Mouse (Mus musculus): ENCODE measurements around the gene Insrr. TPM values are rescaled to one million over a fixed set of nuclear protein-coding genes. Genes with fewer than 3 reads are reported as not detected.
"Not testable (repeated sequence)": the region's sequence is repeated elsewhere in the genome, so short reads cannot be mapped to it uniquely, and the experiment has no call there.

Insrr gene
- polyA plus RNA-seq, 1 experiment from 2014 or later: 0.09 TPM

GRCm38 (mm10) chr3:87838622-87839021 lies 41.9 kb downstream of the Insrr start:
- Histone ChIP-seq H3K4me2 (no peak overlapping the region), H3K36me3 (no peaks in the 10 kb centered on the region), H3K4me1 (no peaks in the 10 kb centered on the region), H3K9ac (no peak overlapping the region), H3K4me3 (no peak overlapping the region), H3K27ac (no peak overlapping the region), H3K27me3 (no peaks in the 10 kb centered on the region; the same call in 1 of the 2 replicates), H3K9me3 (no peaks in the 10 kb centered on the region)
- ATAC-seq (ENCODE audit: borderline replicate concordance, extremely low read depth, low FRiP score, low TSS enrichment): no peak
- 0% methylated on average over 4 of the region's 4 CpGs for WGBS

- H3K36me3 ChIP-seq: no peaks in the 10 kb centered on the region
- no peak overlapping the region for H3K9ac ChIP-seq
- no peak overlapping the region for H3K27ac ChIP-seq
- no peak overlapping the region for H3K4me3 ChIP-seq
- no peak for ATAC-seq (ENCODE audit: borderline replicate concordance, extremely low read depth, low FRiP score, low TSS enrichment)
- H3K4me2 ChIP-seq: no peak overlapping the region
- H3K4me1 ChIP-seq: no peaks in the 10 kb centered on the region
- no peaks in the 10 kb centered on the region for H3K9me3 ChIP-seq
- H3K27me3 ChIP-seq: no peaks in the 10 kb centered on the region; the same call in 1 of the 2 replicates
These were observed 44.1 kb downstream of the Insrr start for GRCm38 (mm10) chr3:87840858-87841257.

- no peak overlapping the region for H3K4me3 ChIP-seq
- H3K27me3 ChIP-seq: no peaks in the 10 kb centered on the region
- no peak overlapping the region for H3K27ac ChIP-seq
- H3K4me1 ChIP-seq: no peaks in the 10 kb centered on the region
- WGBS: 68% methylated on average over 4 of the region's 4 CpGs
- H3K36me3 ChIP-seq: no peaks in the 10 kb centered on the region
- H3K9ac ChIP-seq: no peak overlapping the region
- H3K4me2 ChIP-seq: no peak overlapping the region
- ATAC-seq (ENCODE audit: borderline replicate concordance, extremely low read depth, low FRiP score, low TSS enrichment): no peak
- H3K9me3 ChIP-seq: no peaks in the 10 kb centered on the region
These were observed 48.2 kb downstream of the Insrr start for GRCm38 (mm10) chr3:87844981-87845380.

GRCm38 (mm10) chr3:87846186-87846585 lies 49.4 kb downstream of the Insrr start:
- Histone ChIP-seq H3K27ac (no peak overlapping the region), H3K4me1 (no peaks in the 10 kb centered on the region), H3K9me3 (no peaks in the 10 kb centered on the region), H3K4me2 (no peak overlapping the region), H3K36me3 (no peaks in the 10 kb centered on the region), H3K4me3 (no peak overlapping the region), H3K27me3 (no peaks in the 10 kb centered on the region), H3K9ac (no peak overlapping the region)
- WGBS: 62% methylated on average over 4 of the region's 4 CpGs
- no peak for ATAC-seq (ENCODE audit: borderline replicate concordance, extremely low read depth, low FRiP score, low TSS enrichment)

GRCm38 (mm10) chr3:87846650-87847110 lies 49.9 kb downstream of the Insrr start, which contains the start of gene Sh2d2a:
Gene Sh2d2a (plus strand): TSS chr3:87846755.
- no peaks in the 10 kb centered on the region for H3K27me3 ChIP-seq
- H3K9ac ChIP-seq: no peak within 1 kb of the TSS
- no peak within 1 kb of the TSS for H3K4me2 ChIP-seq
- no peaks in the 10 kb centered on the region for H3K4me1 ChIP-seq
- no peaks in the 10 kb centered on the region for H3K36me3 ChIP-seq
- no peak within 1 kb of the TSS for H3K4me3 ChIP-seq
- 62% methylated on average over 7 of the region's 7 CpGs for WGBS
- H3K27ac ChIP-seq: no peak within 1 kb of the TSS
- ATAC-seq (ENCODE audit: borderline replicate concordance, extremely low read depth, low FRiP score, low TSS enrichment): no peak
- H3K9me3 ChIP-seq: no peaks in the 10 kb centered on the region

- H3K9ac ChIP-seq: no peak overlapping the region
- ATAC-seq (ENCODE audit: borderline replicate concordance, extremely low read depth, low FRiP score, low TSS enrichment): no peak
- WGBS: 53% methylated on average over 5 of the region's 5 CpGs
- no peaks in the 10 kb centered on the region for H3K27me3 ChIP-seq
- H3K36me3 ChIP-seq: no peaks in the 10 kb centered on the region
- H3K27ac ChIP-seq: no peak overlapping the region
- no peak overlapping the region for H3K4me2 ChIP-seq
- no peaks in the 10 kb centered on the region for H3K9me3 ChIP-seq
- no peaks in the 10 kb centered on the region for H3K4me1 ChIP-seq
- no peak overlapping the region for H3K4me3 ChIP-seq
These were observed 50.9 kb downstream of the Insrr start for GRCm38 (mm10) chr3:87847680-87848079.

- Histone ChIP-seq H3K4me3 (no peak overlapping the region), H3K36me3 (no peaks in the 10 kb centered on the region), H3K4me2 (no peak overlapping the region), H3K9me3 (no peaks in the 10 kb centered on the region), H3K27me3 (no peaks in the 10 kb centered on the region), H3K9ac (no peak overlapping the region), H3K27ac (no peak overlapping the region), H3K4me1 (no peaks in the 10 kb centered on the region)
- ATAC-seq (ENCODE audit: borderline replicate concordance, extremely low read depth, low FRiP score, low TSS enrichment): no peak
- WGBS: 72% methylated on average over 14 of the region's 14 CpGs
These were observed 52.4 kb downstream of the Insrr start for GRCm38 (mm10) chr3:87849117-87849516.

GRCm38 (mm10) chr3:87854795-87855568 lies 58.2 kb downstream of the Insrr start:
- peak; percentile 7; the same call in 1 of the 2 replicates for ATAC-seq (ENCODE audit: borderline replicate concordance, extremely low read depth, low FRiP score, low TSS enrichment)
- Histone ChIP-seq H3K9ac (no peak overlapping the region), H3K9me3 (no peaks in the 10 kb centered on the region), H3K27me3 (no peaks in the 10 kb centered on the region), H3K36me3 (peaks cover 34% of the 10 kb centered on the region), H3K4me1 (peaks cover 14% of the 10 kb centered on the region), H3K4me2 (no peak overlapping the region), H3K4me3 (no peak overlapping the region), H3K27ac (no peak overlapping the region)
- WGBS: 33% methylated on average over 7 of the region's 7 CpGs

- ATAC-seq (ENCODE audit: borderline replicate concordance, extremely low read depth, low FRiP score, low TSS enrichment): no peak
- Histone ChIP-seq H3K9ac (no peak overlapping the region), H3K27ac (no peak overlapping the region), H3K9me3 (no peaks in the 10 kb centered on the region), H3K4me3 (no peak overlapping the region), H3K27me3 (no peaks in the 10 kb centered on the region), H3K4me1 (peaks cover 14% of the 10 kb centered on the region), H3K36me3 (peaks cover 41% of the 10 kb centered on the region), H3K4me2 (no peak overlapping the region)
- WGBS: 62% methylated on average over 8 of the region's 8 CpGs
These were observed 59.2 kb downstream of the Insrr start for GRCm38 (mm10) chr3:87855936-87856335.

GRCm38 (mm10) chr3:87857666-87858065 lies 60.9 kb downstream of the Insrr start:
- Histone ChIP-seq H3K9me3 (no peaks in the 10 kb centered on the region), H3K27me3 (no peaks in the 10 kb centered on the region), H3K27ac (no peak overlapping the region), H3K9ac (no peak overlapping the region), H3K4me3 (no peak overlapping the region), H3K4me2 (no peak overlapping the region), H3K36me3 (peaks cover 57% of the 10 kb centered on the region), H3K4me1 (peaks cover 14% of the 10 kb centered on the region)
- WGBS: 94% methylated on average over 8 of the region's 8 CpGs
- ATAC-seq (ENCODE audit: borderline replicate concordance, extremely low read depth, low FRiP score, low TSS enrichment): no peak

GRCm38 (mm10) chr3:87859813-87860212 lies 63.1 kb downstream of the Insrr start:
- Histone ChIP-seq H3K27me3 (no peaks in the 10 kb centered on the region), H3K4me2 (no peak overlapping the region), H3K4me3 (no peak overlapping the region), H3K4me1 (peaks cover 14% of the 10 kb centered on the region), H3K36me3 (peaks cover 73% of the 10 kb centered on the region), H3K9ac (no peak overlapping the region), H3K27ac (no peak overlapping the region), H3K9me3 (no peaks in the 10 kb centered on the region)
- ATAC-seq (ENCODE audit: borderline replicate concordance, extremely low read depth, low FRiP score, low TSS enrichment): no peak
- WGBS: 22% methylated on average over 3 of the region's 3 CpGs

- H3K9ac ChIP-seq; H3K27me3 ChIP-seq; H3K4me1 ChIP-seq; ATAC-seq (ENCODE audit: borderline replicate concordance, extremely low read depth, low FRiP score, low TSS enrichment); H3K4me3 ChIP-seq; H3K27ac ChIP-seq; H3K9me3 ChIP-seq; H3K4me2 ChIP-seq: not testable (repeated sequence)
- peaks cover 87% of the 10 kb centered on the region for H3K36me3 ChIP-seq
- WGBS: 91% methylated on average over 4 of the region's 4 CpGs
These were observed 67.4 kb downstream of the Insrr start for GRCm38 (mm10) chr3:87864111-87864510.
